Mouse (Mus musculus) ES-E14 (cell line): Measurements from ENCODE around the gene Calml4.

Experiments
- HCFC1 ChIP-seq: IDR thresholded peaks from 2 replicates; pipeline ENCODE4 v1.6.1; 2012; ENCODE audit warnings: low read length, inconsistent platforms, borderline replicate concordance; ENCODE audit not compliant: insufficient read depth
- ZC3H11A ChIP-seq: IDR thresholded peaks from 2 replicates; pipeline ENCODE4 v1.6.1; 2012; ENCODE audit warnings: low read depth, mild to moderate bottlenecking, inconsistent platforms, low read length, borderline replicate concordance
- ZNF384 ChIP-seq: IDR thresholded peaks from 2 replicates; pipeline ENCODE4 v1.6.1; 2012; ENCODE audit warnings: low read depth, low read length, inconsistent platforms

- no peak for TF ChIP-seq HCFC1
- no peak for TF ChIP-seq ZNF384
- TF ChIP-seq ZC3H11A = no peak
Measured at GRCm38 (mm10) chr9:62837611-62838010, 20.3 kb upstream of the Calml4 start.
